Mouse (Mus musculus) limb, embryonic 12.5 days (tissue): Measurements from ENCODE around the gene Atxn7l3. TPM values are rescaled to one million over a fixed set of nuclear protein-coding genes. Genes with fewer than 3 reads are reported as not detected.
A peak's percentile ranks its signal among the peaks of the same experiment; 100 is the strongest.

Experiments
- ATAC-seq: fragments of 200-750 bp; cut with Nextera tagmentation; 2 replicates; pipeline ENCODE4 v1.8.0; 2017; ENCODE audit warnings: low read depth, moderate TSS enrichment; ENCODE audit not compliant: insufficient number of reproducible peaks, insufficient read depth, low FRiP score, low TSS enrichment
- H3K27ac ChIP-seq: fragments of 300-500 bp; sonication (generic); 2 replicates; pipeline ENCODE4 v1.5.1; 2016; ENCODE audit warnings: mild to moderate bottlenecking, moderate library complexity
- H3K27me3 ChIP-seq: fragments of 300-500 bp; sonication (generic); 2 replicates; pipeline ENCODE4 v1.6.1; 2016; ENCODE audit warnings: mild to moderate bottlenecking, moderate library complexity
- H3K36me3 ChIP-seq: fragments of 300-500 bp; sonication (generic); 2 replicates; pipeline ENCODE4 v1.6.1; 2016; ENCODE audit warnings: mild to moderate bottlenecking, moderate library complexity
- H3K4me1 ChIP-seq: fragments of 300-500 bp; sonication (generic); replicated peaks from 2 replicates; pipeline ENCODE4 v1.6.1; 2016
- H3K4me2 ChIP-seq: fragments of 300-500 bp; sonication (generic); 2 replicates; pipeline ENCODE4 v1.6.1; 2016; ENCODE audit warnings: mild to moderate bottlenecking, moderate library complexity
- H3K4me3 ChIP-seq: fragments of 300-500 bp; sonication (generic); replicated peaks from 2 replicates; pipeline ENCODE4 v1.5.1; 2016; ENCODE audit warnings: mild to moderate bottlenecking
- H3K9ac ChIP-seq: fragments of 300-500 bp; sonication (generic); replicated peaks from 2 replicates; pipeline ENCODE4 v1.6.1; 2016; ENCODE audit warnings: mild to moderate bottlenecking, moderate library complexity
- H3K9me3 ChIP-seq: fragments of 300-500 bp; sonication (generic); 2 replicates; pipeline ENCODE4 v1.6.1; 2016; ENCODE audit warnings: mild to moderate bottlenecking, moderate library complexity
- WGBS: fragments of 180-500 bp; shearing (Covaris S2); methylation state at CpG from one replicate; pipeline ENCODE4 v1.1.7; 2016; 5-methylcytosine and 5-hydroxymethylcytosine counted together
- polyA plus RNA-seq: library from polyadenylated mRNA; unstranded; fragments of >200 nt; fragmentation: Nextera tagmentation; extraction: Ambion mirVana; gene quantifications from 2 replicates; pipeline ENCODE4 v1.2.1, GENCODE M21; 2016

Gene Atxn7l3
- polyA plus RNA-seq, 1 experiment from 2014 or later = 22.9 TPM

- under 1% methylated on average over 71 of the region's 84 CpGs for WGBS
- peaks cover 25% of the 10 kb centered on the region for H3K4me1 ChIP-seq
- peak overlapping the region; percentile 100 for H3K27ac ChIP-seq
- peaks cover 16% of the 10 kb centered on the region for H3K36me3 ChIP-seq
- ATAC-seq = no peak
- H3K9ac ChIP-seq = peak overlapping the region; percentile 100
- peak overlapping the region; percentile 100 for H3K4me3 ChIP-seq
- no peaks in the 10 kb centered on the region for H3K9me3 ChIP-seq
- H3K4me2 ChIP-seq = peak overlapping the region; percentile 93
- H3K27me3 ChIP-seq = no peaks in the 10 kb centered on the region
Observed at GRCm38 (mm10) chr11:102318576-102319409, 22.4 kb upstream of the Atxn7l3 start.

GRCm38 (mm10) chr11:102317901-102318575 lies 21.6 kb upstream of the Atxn7l3 start:
- H3K4me2 ChIP-seq = peak overlapping the region; percentile 93
- no peaks in the 10 kb centered on the region for H3K9me3 ChIP-seq
- peak overlapping the region; percentile 100 for H3K4me3 ChIP-seq
- peak overlapping the region; percentile 100 for H3K27ac ChIP-seq
- peaks cover 24% of the 10 kb centered on the region for H3K36me3 ChIP-seq
- peak overlapping the region; percentile 100 for H3K9ac ChIP-seq
- peaks cover 25% of the 10 kb centered on the region for H3K4me1 ChIP-seq
- WGBS = under 1% methylated on average over 62 of the region's 77 CpGs
- peak; percentile 17; the same call in 1 of the 2 replicates for ATAC-seq
- H3K27me3 ChIP-seq = no peaks in the 10 kb centered on the region

- ATAC-seq = no peak
- no peaks in the 10 kb centered on the region for H3K27me3 ChIP-seq
- H3K4me2 ChIP-seq = peak overlapping the region; percentile 93
- H3K27ac ChIP-seq = peak overlapping the region; percentile 100
- no peaks in the 10 kb centered on the region for H3K9me3 ChIP-seq
- H3K4me3 ChIP-seq = peak overlapping the region; percentile 100
- peak overlapping the region; percentile 100 for H3K9ac ChIP-seq
- peaks cover 30% of the 10 kb centered on the region for H3K36me3 ChIP-seq
- under 1% methylated on average over 77 of the region's 87 CpGs for WGBS
- H3K4me1 ChIP-seq = peaks cover 25% of the 10 kb centered on the region
Observed at GRCm38 (mm10) chr11:102317298-102317900, 21.0 kb upstream of the Atxn7l3 start.

GRCm38 (mm10) chr11:102316572-102317297 lies 20.3 kb upstream of the Atxn7l3 start:
- Histone ChIP-seq H3K27me3 (no peaks in the 10 kb centered on the region), H3K9ac (peak overlapping the region; percentile 100), H3K4me2 (peak overlapping the region; percentile 93), H3K27ac (peak overlapping the region; percentile 100), H3K36me3 (peaks cover 37% of the 10 kb centered on the region), H3K4me1 (peaks cover 25% of the 10 kb centered on the region), H3K9me3 (no peaks in the 10 kb centered on the region), H3K4me3 (peak overlapping the region; percentile 100)
- under 1% methylated on average over 64 of the region's 80 CpGs for WGBS
- 0 out of 2 replicates have a peak, but pooled peaks have one; percentile 26 for ATAC-seq

- Histone ChIP-seq H3K4me3 (peak overlapping the region; percentile 100), H3K27me3 (no peaks in the 10 kb centered on the region), H3K4me1 (peaks cover 25% of the 10 kb centered on the region), H3K36me3 (peaks cover 44% of the 10 kb centered on the region), H3K27ac (peak overlapping the region; percentile 100), H3K9me3 (no peaks in the 10 kb centered on the region), H3K4me2 (peak overlapping the region; percentile 93), H3K9ac (peak overlapping the region; percentile 100)
- WGBS = 15% methylated on average over 14 of the region's 14 CpGs
- no peak for ATAC-seq
Observed at GRCm38 (mm10) chr11:102315690-102316571, 19.5 kb upstream of the Atxn7l3 start.

GRCm38 (mm10) chr11:102314321-102314720 lies 17.9 kb upstream of the Atxn7l3 start:
- no peak for ATAC-seq
- Histone ChIP-seq H3K4me3 (no peak overlapping the region), H3K4me2 (no peak overlapping the region), H3K9me3 (no peaks in the 10 kb centered on the region), H3K27ac (no peak overlapping the region), H3K9ac (no peak overlapping the region), H3K27me3 (no peaks in the 10 kb centered on the region), H3K36me3 (peaks cover 59% of the 10 kb centered on the region), H3K4me1 (peaks cover 33% of the 10 kb centered on the region)
- WGBS = 89% methylated on average over 12 of the region's 12 CpGs

GRCm38 (mm10) chr11:102312586-102312985 lies 16.2 kb upstream of the Atxn7l3 start:
- H3K27ac ChIP-seq = no peak overlapping the region
- no peaks in the 10 kb centered on the region for H3K9me3 ChIP-seq
- no peak overlapping the region for H3K9ac ChIP-seq
- peaks cover 41% of the 10 kb centered on the region for H3K4me1 ChIP-seq
- no peaks in the 10 kb centered on the region for H3K27me3 ChIP-seq
- H3K4me2 ChIP-seq = no peak overlapping the region
- 88% methylated on average over 6 of the region's 6 CpGs for WGBS
- peaks cover 70% of the 10 kb centered on the region for H3K36me3 ChIP-seq
- ATAC-seq = no peak
- no peak overlapping the region for H3K4me3 ChIP-seq

GRCm38 (mm10) chr11:102311966-102312365 lies 15.5 kb upstream of the Atxn7l3 start:
- no peak overlapping the region for H3K27ac ChIP-seq
- peaks cover 41% of the 10 kb centered on the region for H3K4me1 ChIP-seq
- no peak overlapping the region for H3K4me2 ChIP-seq
- 89% methylated on average over 4 of the region's 4 CpGs for WGBS
- peaks cover 76% of the 10 kb centered on the region for H3K36me3 ChIP-seq
- no peak overlapping the region for H3K4me3 ChIP-seq
- no peak overlapping the region for H3K9ac ChIP-seq
- H3K27me3 ChIP-seq = no peaks in the 10 kb centered on the region
- no peak for ATAC-seq
- H3K9me3 ChIP-seq = no peaks in the 10 kb centered on the region

- H3K36me3 ChIP-seq = peaks cover 86% of the 10 kb centered on the region
- peaks cover 37% of the 10 kb centered on the region for H3K4me1 ChIP-seq
Observed at GRCm38 (mm10) chr11:102310768-102311695, 14.6 kb upstream of the Atxn7l3 start.

More at GRCm38 (mm10) chr11:102310768-102311695, 14.6 kb upstream of the Atxn7l3 start:
- Histone ChIP-seq H3K9ac (peak overlapping the region; percentile 34; the same call in 1 of the 2 replicates), H3K4me3 (no peak overlapping the region), H3K4me2 (no peak overlapping the region), H3K27me3 (no peaks in the 10 kb centered on the region), H3K27ac (no peak overlapping the region), H3K9me3 (no peaks in the 10 kb centered on the region)
- no peak for ATAC-seq
- 40% methylated on average over 38 of the region's 38 CpGs for WGBS
